Mouse (Mus musculus): ENCODE measurements at regions not wholly inside any gene's neighbourhood (a gene's known extent, or its start where the extent isn't known, plus 50 kb on each side); places are given as distances from the start of the nearest gene placed in this dataset.

- no peak for DNase-seq (ENCODE audit: low spot score in 2 of 2)
Observed at GRCm38 (mm10) chr15:36888351-36889069, 119.1 kb downstream of the Zfp706 start.

- DNase-seq (ENCODE audit: low spot score in 2 of 2) = peak; percentile 45 to 52
Observed at GRCm38 (mm10) chr15:36884671-36885365, 122.8 kb downstream of the Zfp706 start.

- no peak for DNase-seq (ENCODE audit: low spot score in 2 of 2)
Observed at GRCm38 (mm10) chr15:36884074-36884473, 123.5 kb downstream of the Zfp706 start.

- no peak for DNase-seq (ENCODE audit: low spot score in 2 of 2)
Observed at GRCm38 (mm10) chr15:36883156-36883555, 124.4 kb downstream of the Zfp706 start.

- DNase-seq (ENCODE audit: low spot score in 2 of 2) = no peak
Observed at GRCm38 (mm10) chr15:36881576-36881975, 126.0 kb downstream of the Zfp706 start.

GRCm38 (mm10) chr15:36880602-36881001 is 127.0 kb downstream of the Zfp706 start:
- DNase-seq (ENCODE audit: low spot score in 2 of 2) = no peak

GRCm38 (mm10) chr15:36879587-36879986 is 128.0 kb downstream of the Zfp706 start:
- DNase-seq (ENCODE audit: low spot score in 2 of 2) = no peak

- DNase-seq (ENCODE audit: low spot score in 2 of 2) = no peak
Observed at GRCm38 (mm10) chr15:36878960-36879359, 128.6 kb downstream of the Zfp706 start.

- DNase-seq (ENCODE audit: low spot score in 2 of 2) = no peak
Observed at GRCm38 (mm10) chr15:36878276-36878675, 129.3 kb downstream of the Zfp706 start.

GRCm38 (mm10) chr15:36877501-36877900 is 130.1 kb downstream of the Zfp706 start:
- no peak for DNase-seq (ENCODE audit: low spot score in 2 of 2)

GRCm38 (mm10) chr15:36875980-36876778 is 131.4 kb downstream of the Zfp706 start:
- no peak for DNase-seq (ENCODE audit: low spot score in 2 of 2)

GRCm38 (mm10) chr15:36874555-36874954 is 133.0 kb downstream of the Zfp706 start:
- DNase-seq (ENCODE audit: low spot score in 2 of 2) = no peak

- no peak for DNase-seq (ENCODE audit: low spot score in 2 of 2)
Observed at GRCm38 (mm10) chr15:36873884-36874243, 133.7 kb downstream of the Zfp706 start.

- no peak for DNase-seq (ENCODE audit: low spot score in 2 of 2)
Observed at GRCm38 (mm10) chr15:36873058-36873883, 134.3 kb downstream of the Zfp706 start.

GRCm38 (mm10) chr15:36872566-36872965 is 135.0 kb downstream of the Zfp706 start:
- no peak for DNase-seq (ENCODE audit: low spot score in 2 of 2)

GRCm38 (mm10) chr15:36870717-36871116 is 136.9 kb downstream of the Zfp706 start:
- DNase-seq (ENCODE audit: low spot score in 2 of 2) = no peak

- DNase-seq (ENCODE audit: low spot score in 2 of 2) = no peak
Observed at GRCm38 (mm10) chr15:36870094-36870493, 137.5 kb downstream of the Zfp706 start.

- DNase-seq (ENCODE audit: low spot score in 2 of 2) = no peak
Observed at GRCm38 (mm10) chr15:36866088-36866487, 141.5 kb downstream of the Zfp706 start.

GRCm38 (mm10) chr15:36865332-36865731 is 142.2 kb downstream of the Zfp706 start:
- DNase-seq (ENCODE audit: low spot score in 2 of 2) = no peak

- DNase-seq (ENCODE audit: low spot score in 2 of 2) = no peak
Observed at GRCm38 (mm10) chr15:36864046-36864445, 143.5 kb downstream of the Zfp706 start.

- no peak for DNase-seq (ENCODE audit: low spot score in 2 of 2)
Observed at GRCm38 (mm10) chr15:36858711-36859110, 148.9 kb downstream of the Zfp706 start.

- DNase-seq (ENCODE audit: low spot score in 2 of 2) = no peak
Observed at GRCm38 (mm10) chr15:36857622-36858021, 150.0 kb downstream of the Zfp706 start.
